Mouse (Mus musculus) forebrain, embryonic 16.5 days (tissue): ENCODE measurements around the gene Ubn1. TPM values are rescaled to one million over a fixed set of nuclear protein-coding genes. Genes with fewer than 3 reads are reported as not detected.

ENCODE experiments used
- ATAC-seq: fragments of 200-750 bp; cut with Nextera tagmentation; 2 replicates; pipeline ENCODE4 v1.8.0; 2017; ENCODE audit warnings: mild to moderate bottlenecking, moderate library complexity
- H3K27ac ChIP-seq: fragments of 300-500 bp; sonication (generic); 2 replicates; pipeline ENCODE4 v1.5.1; 2014; ENCODE audit warnings: low read length, control low read depth
- H3K27me3 ChIP-seq: fragments of 300-500 bp; sonication (generic); replicated peaks from 2 replicates; pipeline ENCODE4 v1.6.1; 2014; ENCODE audit warnings: low read length; ENCODE audit not compliant: control insufficient read depth, insufficient read depth
- H3K36me3 ChIP-seq: fragments of 300-500 bp; sonication (generic); 2 replicates; pipeline ENCODE4 v1.6.1; 2014; ENCODE audit not compliant: control insufficient read depth, insufficient read depth
- H3K4me1 ChIP-seq: fragments of 300-500 bp; sonication (generic); replicated peaks from 2 replicates; pipeline ENCODE4 v1.6.1; 2014; ENCODE audit warnings: low read length; ENCODE audit not compliant: control insufficient read depth, insufficient read depth
- H3K4me2 ChIP-seq: fragments of 300-500 bp; sonication (generic); 2 replicates; pipeline ENCODE4 v1.6.1; 2014; ENCODE audit warnings: mild to moderate bottlenecking, low read length, control low read depth
- H3K4me3 ChIP-seq: fragments of 300-500 bp; sonication (generic); replicated peaks from 2 replicates; pipeline ENCODE4 v1.5.1; 2014; ENCODE audit warnings: mild to moderate bottlenecking, low read length, control low read depth
- H3K9ac ChIP-seq: fragments of 300-500 bp; sonication (generic); replicated peaks from 2 replicates; pipeline ENCODE4 v1.6.1; 2014; ENCODE audit warnings: low read depth, low read length, control low read depth
- H3K9me3 ChIP-seq: fragments of 300-500 bp; sonication (generic); 2 replicates; pipeline ENCODE4 v1.6.1; 2016; ENCODE audit warnings: low read length; ENCODE audit not compliant: control insufficient read depth
- WGBS: fragments of 180-500 bp; shearing (Covaris S2); extraction: QIAGEN DNeasy Blood & Tissue Kit; methylation state at CpG from one replicate; pipeline ENCODE4 v1.1.7; 2014; 5-methylcytosine and 5-hydroxymethylcytosine counted together
- polyA plus RNA-seq: library from polyadenylated mRNA; unstranded; fragments of >200 nt; fragmentation: Nextera tagmentation; extraction: Ambion mirVana; gene quantifications from 2 replicates; pipeline ENCODE4 v1.2.1, GENCODE M21; 2015

Gene Ubn1
- polyA plus RNA-seq, 1 experiment from 2014 or later = 15.0 TPM

- Histone ChIP-seq H3K36me3 (peaks cover 11% of the 10 kb centered on the region), H3K9me3 (no peaks in the 10 kb centered on the region), H3K27me3 (no peaks in the 10 kb centered on the region), H3K4me2 (peak overlapping the region; percentile 85), H3K9ac (peak overlapping the region; percentile 94), H3K27ac (peak overlapping the region; percentile 98), H3K4me1 (peaks cover 26% of the 10 kb centered on the region), H3K4me3 (peak overlapping the region; percentile 98)
- ATAC-seq = peak; percentile 64
- under 1% methylated on average over 78 of the region's 78 CpGs for WGBS
Observed at GRCm38 (mm10) chr16:5050251-5051110, 624 bp downstream of the Ubn1 start.

GRCm38 (mm10) chr16:5058114-5058513, 8.3 kb downstream of the Ubn1 start:
- ATAC-seq = no peak
- H3K9ac ChIP-seq = no peak overlapping the region
- no peak overlapping the region for H3K4me3 ChIP-seq
- no peaks in the 10 kb centered on the region for H3K9me3 ChIP-seq
- peaks cover 17% of the 10 kb centered on the region for H3K36me3 ChIP-seq
- 91% methylated on average over 1 of the region's 1 CpGs for whole genome bisulfite sequencing
- H3K27ac ChIP-seq = no peak overlapping the region
- H3K4me1 ChIP-seq = peaks cover 2% of the 10 kb centered on the region; the same call in 1 of the 2 replicates
- H3K27me3 ChIP-seq = no peaks in the 10 kb centered on the region
- H3K4me2 ChIP-seq = no peak overlapping the region

- no peak for ATAC-seq
- Histone ChIP-seq H3K27me3 (no peaks in the 10 kb centered on the region), H3K4me2 (no peak overlapping the region), H3K4me1 (no peaks in the 10 kb centered on the region), H3K9ac (no peak overlapping the region), H3K36me3 (peaks cover 36% of the 10 kb centered on the region), H3K9me3 (no peaks in the 10 kb centered on the region), H3K4me3 (no peak overlapping the region), H3K27ac (no peak overlapping the region)
- WGBS = 94% methylated on average over 4 of the region's 4 CpGs
Observed at GRCm38 (mm10) chr16:5063472-5063871, 13.6 kb downstream of the Ubn1 start.

GRCm38 (mm10) chr16:5070321-5070720, 20.5 kb downstream of the Ubn1 start:
- no peak overlapping the region for H3K9ac ChIP-seq
- H3K36me3 ChIP-seq = peaks cover 46% of the 10 kb centered on the region
- H3K27me3 ChIP-seq = no peaks in the 10 kb centered on the region
- no peak overlapping the region for H3K4me2 ChIP-seq
- H3K27ac ChIP-seq = no peak overlapping the region
- H3K4me1 ChIP-seq = no peaks in the 10 kb centered on the region
- 82% methylated on average over 3 of the region's 3 CpGs for WGBS
- H3K4me3 ChIP-seq = no peak overlapping the region
- H3K9me3 ChIP-seq = no peaks in the 10 kb centered on the region
- ATAC-seq = peak; percentile 47; the same call in 1 of the 2 replicates

- Histone ChIP-seq H3K27me3 (no peaks in the 10 kb centered on the region), H3K4me3 (no peak overlapping the region), H3K36me3 (peaks cover 53% of the 10 kb centered on the region), H3K4me1 (no peaks in the 10 kb centered on the region), H3K4me2 (no peak overlapping the region), H3K9ac (no peak overlapping the region), H3K27ac (no peak overlapping the region), H3K9me3 (no peaks in the 10 kb centered on the region)
- 91% methylated on average over 7 of the region's 7 CpGs for WGBS
- no peak for ATAC-seq
Observed at GRCm38 (mm10) chr16:5071974-5072373, 22.1 kb downstream of the Ubn1 start.

- peaks cover 73% of the 10 kb centered on the region for H3K36me3 ChIP-seq
- no peaks in the 10 kb centered on the region for H3K9me3 ChIP-seq
- no peaks in the 10 kb centered on the region for H3K27me3 ChIP-seq
- no peak overlapping the region for H3K9ac ChIP-seq
- ATAC-seq = no peak
- no peaks in the 10 kb centered on the region for H3K4me1 ChIP-seq
- no peak overlapping the region for H3K4me3 ChIP-seq
- 88% methylated on average over 5 of the region's 5 CpGs for WGBS
- no peak overlapping the region for H3K27ac ChIP-seq
- no peak overlapping the region for H3K4me2 ChIP-seq
Observed at GRCm38 (mm10) chr16:5074341-5074740, 24.5 kb downstream of the Ubn1 start.

- Histone ChIP-seq H3K4me1 (no peaks in the 10 kb centered on the region), H3K9ac (no peak overlapping the region), H3K4me2 (no peak overlapping the region), H3K36me3 (peaks cover 38% of the 10 kb centered on the region), H3K27me3 (no peaks in the 10 kb centered on the region), H3K4me3 (no peak overlapping the region), H3K9me3 (no peaks in the 10 kb centered on the region), H3K27ac (no peak overlapping the region)
- WGBS = 97% methylated on average over 4 of the region's 4 CpGs
- no peak for ATAC-seq
Observed at GRCm38 (mm10) chr16:5085196-5085595, 35.3 kb downstream of the Ubn1 start.

GRCm38 (mm10) chr16:5086179-5086578, 36.3 kb downstream of the Ubn1 start:
- H3K9me3 ChIP-seq = no peaks in the 10 kb centered on the region
- H3K27me3 ChIP-seq = no peaks in the 10 kb centered on the region
- no peak overlapping the region for H3K4me2 ChIP-seq
- 94% methylated on average over 2 of the region's 2 CpGs for WGBS
- H3K4me1 ChIP-seq = no peaks in the 10 kb centered on the region
- no peak overlapping the region for H3K27ac ChIP-seq
- ATAC-seq = no peak
- H3K4me3 ChIP-seq = no peak overlapping the region
- no peak overlapping the region for H3K9ac ChIP-seq
- peaks cover 36% of the 10 kb centered on the region for H3K36me3 ChIP-seq

- H3K36me3 ChIP-seq = peaks cover 19% of the 10 kb centered on the region
- no peaks in the 10 kb centered on the region for H3K27me3 ChIP-seq
- no peaks in the 10 kb centered on the region for H3K9me3 ChIP-seq
- no peak overlapping the region for H3K4me3 ChIP-seq
- no peak overlapping the region for H3K4me2 ChIP-seq
- no peaks in the 10 kb centered on the region for H3K4me1 ChIP-seq
- H3K9ac ChIP-seq = no peak overlapping the region
- no peak overlapping the region for H3K27ac ChIP-seq
- ATAC-seq = no peak
- 78% methylated on average over 10 of the region's 10 CpGs for WGBS
Observed at GRCm38 (mm10) chr16:5089021-5089420, 39.2 kb downstream of the Ubn1 start.
